Mouse (Mus musculus) thymus, postnatal 25 days (tissue): ENCODE results near the gene Lck.
A peak's percentile ranks its signal among the peaks of the same experiment; 100 is the strongest.

Source experiments
- DNase-seq: peaks from one replicate; pipeline ENCODE4 v3.0.0; 2022

Lck gene

GRCm38 (mm10) chr4:129584884-129585608 lies 11.6 kb upstream of the Lck start:
- peak; percentile 93 for DNase-seq

GRCm38 (mm10) chr4:129584370-129584769 lies 10.9 kb upstream of the Lck start:
- no peak for DNase-seq

GRCm38 (mm10) chr4:129582251-129582650 lies 8.8 kb upstream of the Lck start:
- DNase-seq: no peak

GRCm38 (mm10) chr4:129580347-129580746 lies 6.9 kb upstream of the Lck start:
- peak; percentile 72 for DNase-seq

GRCm38 (mm10) chr4:129578466-129578865 lies 5.0 kb upstream of the Lck start, which contains the start of gene Fam167b:
Fam167b (minus strand) TSS chr4:129578549.
- DNase-seq: no peak

- DNase-seq: no peak
Measured at GRCm38 (mm10) chr4:129577688-129578087, 4.2 kb upstream of the Lck start.

- peak; percentile 87 for DNase-seq
Measured at GRCm38 (mm10) chr4:129576863-129577491, 3.5 kb upstream of the Lck start.

- peak; percentile 93 for DNase-seq
Measured at GRCm38 (mm10) chr4:129575171-129575844, 1.9 kb upstream of the Lck start.

- peak; percentile 38 for DNase-seq
Measured at GRCm38 (mm10) chr4:129573093-129573370, 409 bp downstream of the Lck start.

- DNase-seq: no peak
Measured at GRCm38 (mm10) chr4:129572236-129573092, 977 bp downstream of the Lck start.

GRCm38 (mm10) chr4:129571551-129572084 lies 1.8 kb downstream of the Lck start:
- DNase-seq: peak; percentile 42

GRCm38 (mm10) chr4:129570028-129570427 lies 3.4 kb downstream of the Lck start:
- no peak for DNase-seq

- DNase-seq: no peak
Measured at GRCm38 (mm10) chr4:129568366-129568765, 5.1 kb downstream of the Lck start.

- no peak for DNase-seq
Measured at GRCm38 (mm10) chr4:129565139-129565538, 8.3 kb downstream of the Lck start.

GRCm38 (mm10) chr4:129563718-129564117 lies 9.7 kb downstream of the Lck start:
- DNase-seq: no peak

GRCm38 (mm10) chr4:129561184-129561583 lies 12.3 kb downstream of the Lck start:
- DNase-seq: no peak

GRCm38 (mm10) chr4:129558321-129558955 lies 15.0 kb downstream of the Lck start:
- DNase-seq: peak; percentile 92

- DNase-seq: peak; percentile 52
Measured at GRCm38 (mm10) chr4:129557256-129557808, 16.1 kb downstream of the Lck start.

- peak; percentile 94 for DNase-seq
Measured at GRCm38 (mm10) chr4:129556532-129557223, 16.8 kb downstream of the Lck start.

GRCm38 (mm10) chr4:129555862-129556531 lies 17.4 kb downstream of the Lck start:
- no peak for DNase-seq

GRCm38 (mm10) chr4:129555421-129555861 lies 18.0 kb downstream of the Lck start:
- DNase-seq: peak; percentile 48
